Mouse (Mus musculus): Measurements from ENCODE around the gene Tmem88b. TPM values are rescaled to one million over a fixed set of nuclear protein-coding genes. Genes with fewer than 3 reads are reported as not detected.
A peak's percentile ranks its signal among the peaks of the same experiment; 100 is the strongest.

Gene Tmem88b
- polyA plus RNA-seq, 1 experiment from 2014 or later, result 0.92 TPM

GRCm38 (mm10) chr4:155739741-155740636, 45.7 kb downstream of the Tmem88b start:
- no peaks in the 10 kb centered on the region for H3K9me3 ChIP-seq (ENCODE audit: control insufficient read depth, low read length)
- H3K36me3 ChIP-seq (ENCODE audit: control insufficient read depth, insufficient read depth, low read length), result peaks cover 38% of the 10 kb centered on the region
- no peak overlapping the region for H3K9ac ChIP-seq (replicated peaks; ENCODE audit: low read depth, low read length)
- peaks cover 13% of the 10 kb centered on the region for H3K4me1 ChIP-seq (ENCODE audit: control insufficient read depth, insufficient read depth, low read length)
- no peak overlapping the region for H3K27ac ChIP-seq (ENCODE audit: low read depth, low read length)
- no peak overlapping the region for H3K4me3 ChIP-seq (ENCODE audit: low read depth, low read length)
- H3K4me2 ChIP-seq (ENCODE audit: low read depth, low read length), result no peak overlapping the region
- H3K27me3 ChIP-seq (ENCODE audit: control insufficient read depth, insufficient read depth, low read length), result no peaks in the 10 kb centered on the region
- no peak for ATAC-seq (ENCODE audit: low read depth)
- 75% methylated on average over 37 of the region's 37 CpGs for WGBS

- peaks cover 17% of the 10 kb centered on the region for H3K4me1 ChIP-seq (ENCODE audit: control insufficient read depth, insufficient read depth, low read length)
- WGBS, result 93% methylated on average over 6 of the region's 6 CpGs
- ATAC-seq (ENCODE audit: low read depth), result no peak
- no peak overlapping the region for H3K9ac ChIP-seq (replicated peaks; ENCODE audit: low read depth, low read length)
- H3K9me3 ChIP-seq (ENCODE audit: control insufficient read depth, low read length), result no peaks in the 10 kb centered on the region
- H3K4me3 ChIP-seq (ENCODE audit: low read depth, low read length), result no peak overlapping the region
- no peak overlapping the region for H3K4me2 ChIP-seq (ENCODE audit: low read depth, low read length)
- no peak overlapping the region for H3K27ac ChIP-seq (ENCODE audit: low read depth, low read length)
- H3K27me3 ChIP-seq (ENCODE audit: control insufficient read depth, insufficient read depth, low read length), result no peaks in the 10 kb centered on the region
- peaks cover 31% of the 10 kb centered on the region for H3K36me3 ChIP-seq (ENCODE audit: control insufficient read depth, insufficient read depth, low read length)
These were observed 46.5 kb downstream of the Tmem88b start for GRCm38 (mm10) chr4:155739152-155739551.

GRCm38 (mm10) chr4:155738262-155738661, 47.4 kb downstream of the Tmem88b start:
- H3K27me3 ChIP-seq (ENCODE audit: control insufficient read depth, insufficient read depth, low read length), result no peaks in the 10 kb centered on the region
- H3K4me3 ChIP-seq (ENCODE audit: low read depth, low read length), result no peak overlapping the region
- ATAC-seq (ENCODE audit: low read depth), result no peak
- H3K4me2 ChIP-seq (ENCODE audit: low read depth, low read length), result no peak overlapping the region
- WGBS, result 65% methylated on average over 8 of the region's 8 CpGs
- H3K27ac ChIP-seq (ENCODE audit: low read depth, low read length), result no peak overlapping the region
- no peaks in the 10 kb centered on the region for H3K9me3 ChIP-seq (ENCODE audit: control insufficient read depth, low read length)
- H3K9ac ChIP-seq (replicated peaks; ENCODE audit: low read depth, low read length), result no peak overlapping the region
- H3K4me1 ChIP-seq (ENCODE audit: control insufficient read depth, insufficient read depth, low read length), result peaks cover 26% of the 10 kb centered on the region
- H3K36me3 ChIP-seq (ENCODE audit: control insufficient read depth, insufficient read depth, low read length), result peaks cover 28% of the 10 kb centered on the region

GRCm38 (mm10) chr4:155736421-155736820, 49.3 kb downstream of the Tmem88b start:
- Histone ChIP-seq H3K4me3 (ENCODE audit: low read depth, low read length) (peak overlapping the region; percentile 79; the same call in 1 of the 2 replicates), H3K4me2 (ENCODE audit: low read depth, low read length) (peak overlapping the region; percentile 91), H3K9ac (replicated peaks; ENCODE audit: low read depth, low read length) (no peak overlapping the region), H3K9me3 (ENCODE audit: control insufficient read depth, low read length) (no peaks in the 10 kb centered on the region), H3K27me3 (ENCODE audit: control insufficient read depth, insufficient read depth, low read length) (no peaks in the 10 kb centered on the region), H3K27ac (ENCODE audit: low read depth, low read length) (no peak overlapping the region), H3K4me1 (ENCODE audit: control insufficient read depth, insufficient read depth, low read length) (peaks cover 28% of the 10 kb centered on the region), H3K36me3 (ENCODE audit: control insufficient read depth, insufficient read depth, low read length) (peaks cover 25% of the 10 kb centered on the region)
- WGBS, result 87% methylated on average over 5 of the region's 5 CpGs
- no peak for ATAC-seq (ENCODE audit: low read depth)

DNA sequence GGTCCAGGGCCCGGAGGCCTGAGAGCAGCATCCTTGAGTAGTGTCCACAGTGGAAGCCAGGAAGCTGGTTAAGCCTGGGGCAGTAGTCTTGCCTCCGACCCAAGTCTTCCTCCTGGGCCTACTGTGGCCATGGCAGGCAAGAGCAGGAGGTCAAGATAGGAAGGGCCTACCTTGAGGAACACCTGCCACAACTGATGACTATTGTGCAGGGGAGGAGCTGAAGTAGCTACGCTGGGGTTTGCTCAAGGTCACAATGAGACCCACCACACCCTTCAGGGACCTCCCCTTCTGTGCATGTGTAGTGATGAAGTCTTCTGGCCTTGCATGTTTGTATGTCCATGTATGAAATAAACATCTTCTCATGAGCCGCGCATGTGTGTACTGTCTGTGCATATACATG, 49.9 kb downstream of the Tmem88b start:
- H3K4me2 ChIP-seq (ENCODE audit: low read depth, low read length), result peak overlapping the region; percentile 91
- H3K27ac ChIP-seq (ENCODE audit: low read depth, low read length), result peak overlapping the region; percentile 94
- no peaks in the 10 kb centered on the region for H3K27me3 ChIP-seq (ENCODE audit: control insufficient read depth, insufficient read depth, low read length)
- WGBS, result 67% methylated on average over 5 of the region's 5 CpGs
- peaks cover 28% of the 10 kb centered on the region for H3K4me1 ChIP-seq (ENCODE audit: control insufficient read depth, insufficient read depth, low read length)
- ATAC-seq (ENCODE audit: low read depth), result no peak
- H3K4me3 ChIP-seq (ENCODE audit: low read depth, low read length), result peak overlapping the region; percentile 79
- peaks cover 24% of the 10 kb centered on the region for H3K36me3 ChIP-seq (ENCODE audit: control insufficient read depth, insufficient read depth, low read length)
- H3K9ac ChIP-seq (replicated peaks; ENCODE audit: low read depth, low read length), result peak overlapping the region; percentile 92
- no peaks in the 10 kb centered on the region for H3K9me3 ChIP-seq (ENCODE audit: control insufficient read depth, low read length)

GRCm38 (mm10) chr4:155734951-155735702, 50.5 kb downstream of the Tmem88b start:
- peak; percentile 75 for ATAC-seq (ENCODE audit: low read depth)
- Histone ChIP-seq H3K4me3 (ENCODE audit: low read depth, low read length) (peak overlapping the region; percentile 79), H3K9me3 (ENCODE audit: control insufficient read depth, low read length) (no peaks in the 10 kb centered on the region), H3K4me1 (ENCODE audit: control insufficient read depth, insufficient read depth, low read length) (peaks cover 28% of the 10 kb centered on the region), H3K9ac (replicated peaks; ENCODE audit: low read depth, low read length) (peak overlapping the region; percentile 92), H3K36me3 (ENCODE audit: control insufficient read depth, insufficient read depth, low read length) (peaks cover 19% of the 10 kb centered on the region; the same call in 1 of the 2 replicates), H3K27ac (ENCODE audit: low read depth, low read length) (peak overlapping the region; percentile 94), H3K27me3 (ENCODE audit: control insufficient read depth, insufficient read depth, low read length) (no peaks in the 10 kb centered on the region), H3K4me2 (ENCODE audit: low read depth, low read length) (peak overlapping the region; percentile 91)
- WGBS, result 0% methylated on average over 47 of the region's 79 CpGs

DNA sequence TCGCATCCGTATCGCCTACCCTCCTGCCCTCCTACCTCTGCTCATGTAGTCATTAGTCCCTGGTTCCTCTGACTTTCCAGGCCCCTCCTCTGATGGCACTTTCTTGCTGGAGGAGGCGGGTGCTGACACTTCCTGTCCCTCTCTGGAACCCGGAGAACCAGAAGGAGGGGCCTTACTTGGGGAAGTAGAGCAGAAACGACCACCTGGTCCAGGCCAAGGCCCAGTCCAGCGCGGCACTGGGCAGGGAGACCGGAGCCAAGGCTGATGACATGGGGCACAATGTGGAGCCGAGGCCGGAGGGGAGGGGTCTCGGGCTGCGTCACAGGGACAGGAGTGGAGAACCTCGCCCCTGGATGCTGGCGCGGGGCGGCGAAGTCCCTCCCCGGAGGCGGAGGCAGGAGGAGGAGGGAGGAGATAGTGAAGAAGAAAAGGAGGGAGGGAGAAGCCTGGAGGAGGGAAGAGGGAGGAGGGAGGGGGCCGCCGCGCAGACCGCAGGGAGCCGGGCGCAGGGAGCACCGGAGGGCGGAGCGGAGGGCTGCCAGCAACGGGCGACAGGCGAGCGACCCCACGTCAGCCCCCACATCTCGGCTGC, 51.2 kb downstream of the Tmem88b start, which contains the start of gene Tmem240:
Tmem240 (plus strand) TSS at position 451 of the 592 bp plus-strand sequence.
- WGBS, result 1% methylated on average over 26 of the region's 35 CpGs
- peak within 1 kb of the TSS; percentile 94 for H3K27ac ChIP-seq (ENCODE audit: low read depth, low read length)
- no peaks in the 10 kb centered on the region for H3K9me3 ChIP-seq (ENCODE audit: control insufficient read depth, low read length)
- H3K27me3 ChIP-seq (ENCODE audit: control insufficient read depth, insufficient read depth, low read length), result no peaks in the 10 kb centered on the region
- peak within 1 kb of the TSS; percentile 91 for H3K4me2 ChIP-seq (ENCODE audit: low read depth, low read length)
- peak within 1 kb of the TSS; percentile 79 for H3K4me3 ChIP-seq (ENCODE audit: low read depth, low read length)
- peaks cover 28% of the 10 kb centered on the region for H3K4me1 ChIP-seq (ENCODE audit: control insufficient read depth, insufficient read depth, low read length)
- peaks cover 13% of the 10 kb centered on the region; the same call in 1 of the 2 replicates for H3K36me3 ChIP-seq (ENCODE audit: control insufficient read depth, insufficient read depth, low read length)
- H3K9ac ChIP-seq (replicated peaks; ENCODE audit: low read depth, low read length), result peak within 1 kb of the TSS; percentile 92
- ATAC-seq (ENCODE audit: low read depth), result peak; percentile 89

- WGBS, result 93% methylated on average over 10 of the region's 10 CpGs
- H3K27ac ChIP-seq (ENCODE audit: low read depth, low read length), result no peak overlapping the region
- peaks cover 28% of the 10 kb centered on the region for H3K4me1 ChIP-seq (ENCODE audit: control insufficient read depth, insufficient read depth, low read length)
- H3K36me3 ChIP-seq (ENCODE audit: control insufficient read depth, insufficient read depth, low read length), result peaks cover 13% of the 10 kb centered on the region; the same call in 1 of the 2 replicates
- H3K9ac ChIP-seq (replicated peaks; ENCODE audit: low read depth, low read length), result no peak overlapping the region; the same call in 1 of the 2 replicates
- no peak for ATAC-seq (ENCODE audit: low read depth)
- H3K4me3 ChIP-seq (ENCODE audit: low read depth, low read length), result no peak overlapping the region; the same call in 1 of the 2 replicates
- H3K27me3 ChIP-seq (ENCODE audit: control insufficient read depth, insufficient read depth, low read length), result no peaks in the 10 kb centered on the region
- H3K9me3 ChIP-seq (ENCODE audit: control insufficient read depth, low read length), result no peaks in the 10 kb centered on the region
- H3K4me2 ChIP-seq (ENCODE audit: low read depth, low read length), result peak overlapping the region; percentile 91; the same call in 1 of the 2 replicates
These were observed 52.4 kb downstream of the Tmem88b start for GRCm38 (mm10) chr4:155733267-155733666.
